ENCODE assay signal across 8 mouse cellular contexts in genomic region chr15:84631560-84631959, GRCm38 (mm10). TPM values are rescaled to one million over a fixed set of nuclear protein-coding genes. Genes with fewer than 3 reads are reported as not detected.
DNase-seq lines count a peak whose midpoint lies in the region; ATAC-seq and TF ChIP-seq lines count a peak whose summit lies in the region.

No protein-coding gene starts in this region.

- DNase-seq in CD4-positive helper T cell, adult 2 months (ENCODE audit: low read depth, low spot score): peak; percentile 65
- peak; percentile 78 to 82 for DNase-seq in adrenal gland, postnatal 36 days
- DNase-seq in heart, postnatal 14 days: peak; percentile 79 to 86
- peak; percentile 81 to 84 for DNase-seq in kidney, postnatal 25 days
- peak; percentile 65 for DNase-seq in lung, adult 2 months
- DNase-seq in ovary, adult 18-20 months (ENCODE audit: low spot score): peak; percentile 40
- DNase-seq in thymus, adult 18-20 months: peak; percentile 26 to 27

- ATAC-seq in embryonic facial prominence, embryonic 12.5 days (ENCODE audit: insufficient number of reproducible peaks, insufficient read depth, low FRiP score, low TSS enrichment): peak; percentile 64; the same call in 1 of the 2 replicates

- no peaks in the 10 kb centered on the region for H3K27me3 ChIP-seq in embryonic facial prominence, embryonic 12.5 days

- H3K27ac ChIP-seq in embryonic facial prominence, embryonic 12.5 days: no peak overlapping the region

- no peak overlapping the region for H3K9ac ChIP-seq in embryonic facial prominence, embryonic 12.5 days

- no peak overlapping the region for H3K4me2 ChIP-seq in embryonic facial prominence, embryonic 12.5 days (replicated peaks)

- no peak for TF ChIP-seq POLR2A in lung, adult 2 months (IDR thresholded peaks at IDR 0.05; ENCODE audit: borderline replicate concordance, extremely low read depth, low read depth, low read length)

- intact Hi-C loops in heart, postnatal 14 days (cut with DNase I): loop anchor here (1.0 to 5.0 kb wide), 4 partner anchors 419 to 774 kb away; partner anchors contain the start of gene Pnpla5

- no peaks in the 10 kb centered on the region for H3K4me1 ChIP-seq in embryonic facial prominence, embryonic 12.5 days
- H3K4me1 ChIP-seq in lung, adult 2 months (ENCODE audit: control insufficient read depth, insufficient read depth, low read length): no peaks in the 10 kb centered on the region

- TF ChIP-seq CTCF in lung, adult 2 months (IDR thresholded peaks at IDR 0.05; ENCODE audit: insufficient read depth, low read length): peak; percentile 100

- WGBS in embryonic facial prominence, embryonic 12.5 days: under 1% methylated on average over 7 of the region's 7 CpGs
- WGBS in lung, adult 2 months: 0% methylated on average over 7 of the region's 7 CpGs

- no peak overlapping the region for H3K4me3 ChIP-seq in embryonic facial prominence, embryonic 12.5 days
- no peak overlapping the region for H3K4me3 ChIP-seq in lung, adult 2 months (replicated peaks; ENCODE audit: extremely low read depth, low read depth, low read length)

- no peaks in the 10 kb centered on the region for H3K9me3 ChIP-seq in embryonic facial prominence, embryonic 12.5 days

- no peaks in the 10 kb centered on the region for H3K36me3 ChIP-seq in embryonic facial prominence, embryonic 12.5 days

RNA-seq across cellular contexts. Expression of gene Prr5, which starts 37.9 kb away (rescaled TPM):
- 1 to 10 TPM; 5.6 to 7.0 TPM for total RNA-seq in adrenal gland, postnatal 36 days (2021)
- 20.4 and 20.7 TPM in 2 replicates for polyA plus RNA-seq in embryonic facial prominence, embryonic 12.5 days (2016; fragmentation: Nextera tagmentation; extraction: Ambion mirVana)
- total RNA-seq in heart, postnatal 14 days (2021): 1 to 10 TPM; 5.6 to 8.3 TPM
- polyA plus RNA-seq in lung, adult 2 months (2012; rRNA removed): 12.9 and 14.1 TPM in 2 replicates

Comparison
In these comparisons a context has a peak if more than half of its experiments do, and no peak if none do; other contexts are left out.
1. DNase-seq: peak in every context shown above with its lines; median percentile 82 in heart, postnatal 14 days; 82 in kidney, postnatal 25 days; 80 in adrenal gland, postnatal 36 days; 65 in CD4-positive helper T cell, adult 2 months; 65 in lung, adult 2 months; 40 in ovary, adult 18-20 months; 26 in thymus, adult 18-20 months.